ENCODE assay signal across 21 mouse cellular contexts in genomic region chr16:38624303-38624702, GRCm38 (mm10).
DNase-seq lines count a peak whose midpoint lies in the region; ATAC-seq lines count a peak whose summit lies in the region.
"Had no signal": no experiment of that assay in that cellular context is flagged by ENCODE, and none has a peak within 500 bp of the region (broad histone marks: within the 10 kb centered on the region; RNA-seq: fewer than 3 reads in every experiment).

No protein-coding gene starts in this region.

- H3K9ac ChIP-seq in heart, embryonic 12.5 days = no peak overlapping the region
- no peak overlapping the region for H3K9ac ChIP-seq in lung, embryonic 16.5 days (ENCODE audit: low read length)
- H3K9ac ChIP-seq: forebrain, embryonic 13.5 days; forebrain, postnatal 0 days; hindbrain, embryonic 12.5 days had no signal

- H3K27ac ChIP-seq in heart, embryonic 12.5 days (ENCODE audit: poor library complexity, severe bottlenecking) = peak overlapping the region; percentile 81
- peak overlapping the region; percentile 21 for H3K27ac ChIP-seq in lung, embryonic 16.5 days (ENCODE audit: low read length)
- H3K27ac ChIP-seq: embryonic facial prominence, embryonic 10.5 days; forebrain, embryonic 13.5 days; hindbrain, embryonic 12.5 days; hindbrain, postnatal 0 days had no signal

- peaks cover 84% of the 10 kb centered on the region for H3K4me1 ChIP-seq in heart, embryonic 12.5 days (replicated peaks)
- H3K4me1 ChIP-seq in lung, embryonic 16.5 days (replicated peaks; ENCODE audit: control insufficient read depth, insufficient read depth, low read length) = peaks cover 32% of the 10 kb centered on the region
- H3K4me1 ChIP-seq: forebrain, embryonic 13.5 days; hindbrain, embryonic 12.5 days had no signal

- no peaks in the 10 kb centered on the region for H3K27me3 ChIP-seq in heart, embryonic 12.5 days (replicated peaks)
- H3K27me3 ChIP-seq in lung, embryonic 16.5 days (ENCODE audit: control insufficient read depth, insufficient read depth, low read depth, low read length) = no peaks in the 10 kb centered on the region
- H3K27me3 ChIP-seq: forebrain, embryonic 13.5 days; hindbrain, embryonic 12.5 days had no signal

- intact Hi-C loops in heart, postnatal 36 days (cut with DNase I) = loop anchor here (5.0 to 10.0 kb wide), 2 partner anchors 87 to 100 kb away; no protein-coding TSS in a partner anchor

- no peak overlapping the region for H3K4me3 ChIP-seq in heart, embryonic 12.5 days
- H3K4me3 ChIP-seq in lung, embryonic 16.5 days (ENCODE audit: low read length) = no peak overlapping the region
- H3K4me3 ChIP-seq: embryonic facial prominence, embryonic 10.5 days; forebrain, embryonic 13.5 days; hindbrain, embryonic 12.5 days had no signal

- peak; percentile 91 for DNase-seq in heart, adult 11 months
- no peak for DNase-seq in heart, postnatal 36 days
- DNase-seq in heart, adult 18-20 months = no peak
- no peak for DNase-seq in lung, postnatal 25 days (ENCODE audit: low spot score)
- DNase-seq in heart, postnatal 4 days = peak; percentile 52
- DNase-seq: adrenal gland, adult 8-10 months; adrenal gland, postnatal 36 days; B cell, adult 2 months; cerebellum, adult 2 months; forebrain, postnatal 0 days; gastrocnemius, postnatal 36 days; kidney, adult 11 months had no signal

- WGBS in heart, embryonic 12.5 days = 47% methylated on average over 11 of the region's 11 CpGs
- 56% methylated on average over 11 of the region's 11 CpGs for WGBS in lung, embryonic 16.5 days

- no peak for ATAC-seq in heart, embryonic 12.5 days (ENCODE audit: insufficient number of reproducible peaks, low FRiP score)
- ATAC-seq in lung, embryonic 16.5 days (ENCODE audit: low read depth) = peak; percentile 53
- ATAC-seq in megakaryocyte, adult 5-6 weeks (ENCODE audit: poor library complexity, severe bottlenecking) = no peak
- ATAC-seq: CD4-positive, CD25-positive, alpha-beta regulatory T cell, adult 4 months; forebrain, embryonic 13.5 days; forebrain, postnatal 0 days; hindbrain, postnatal 0 days had no signal

- peaks cover 59% of the 10 kb centered on the region for H3K36me3 ChIP-seq in heart, embryonic 12.5 days
- H3K36me3 ChIP-seq in lung, embryonic 16.5 days (ENCODE audit: control insufficient read depth, insufficient read depth, low read length) = peaks cover 11% of the 10 kb centered on the region
- H3K36me3 ChIP-seq: G1E had no signal

- H3K4me2 ChIP-seq in heart, embryonic 12.5 days = peak overlapping the region; percentile 13
- no peak overlapping the region for H3K4me2 ChIP-seq in lung, embryonic 16.5 days (ENCODE audit: low read depth, low read length)
- H3K4me2 ChIP-seq: forebrain, embryonic 13.5 days; hindbrain, embryonic 12.5 days had no signal

- H3K9me3 ChIP-seq in heart, embryonic 12.5 days (replicated peaks) = no peaks in the 10 kb centered on the region
- H3K9me3 ChIP-seq in lung, embryonic 16.5 days (ENCODE audit: control insufficient read depth, low read length) = no peaks in the 10 kb centered on the region
- H3K9me3 ChIP-seq: embryonic facial prominence, embryonic 10.5 days; forebrain, embryonic 13.5 days; G1E; hindbrain, embryonic 12.5 days had no signal

Comparison
In these comparisons a context has a peak if more than half of its experiments do, and no peak if none do; other contexts are left out.
1. DNase-seq: peak in heart, adult 11 months (single experiment) and heart, postnatal 4 days (single experiment); none in heart, postnatal 36 days (0 of 2), heart, adult 18-20 months (0 of 2) and lung, postnatal 25 days (single experiment).